Mouse (Mus musculus) inflammation-experienced regulatory T-cells, adult 16 weeks (primary cell): Measurements from ENCODE around the gene Pycr2. TPM values are rescaled to one million over a fixed set of nuclear protein-coding genes. Genes with fewer than 3 reads are reported as not detected.

Experiments
- polyA plus RNA-seq: library from polyadenylated mRNA; unstranded; fragments of 100-300 nt; shearing (Covaris generic); gene quantifications from one replicate; pipeline ENCODE4 v1.2.1, GENCODE M21; 2017

Pycr2 gene
- 117 TPM for polyA plus RNA-seq

DNA sequence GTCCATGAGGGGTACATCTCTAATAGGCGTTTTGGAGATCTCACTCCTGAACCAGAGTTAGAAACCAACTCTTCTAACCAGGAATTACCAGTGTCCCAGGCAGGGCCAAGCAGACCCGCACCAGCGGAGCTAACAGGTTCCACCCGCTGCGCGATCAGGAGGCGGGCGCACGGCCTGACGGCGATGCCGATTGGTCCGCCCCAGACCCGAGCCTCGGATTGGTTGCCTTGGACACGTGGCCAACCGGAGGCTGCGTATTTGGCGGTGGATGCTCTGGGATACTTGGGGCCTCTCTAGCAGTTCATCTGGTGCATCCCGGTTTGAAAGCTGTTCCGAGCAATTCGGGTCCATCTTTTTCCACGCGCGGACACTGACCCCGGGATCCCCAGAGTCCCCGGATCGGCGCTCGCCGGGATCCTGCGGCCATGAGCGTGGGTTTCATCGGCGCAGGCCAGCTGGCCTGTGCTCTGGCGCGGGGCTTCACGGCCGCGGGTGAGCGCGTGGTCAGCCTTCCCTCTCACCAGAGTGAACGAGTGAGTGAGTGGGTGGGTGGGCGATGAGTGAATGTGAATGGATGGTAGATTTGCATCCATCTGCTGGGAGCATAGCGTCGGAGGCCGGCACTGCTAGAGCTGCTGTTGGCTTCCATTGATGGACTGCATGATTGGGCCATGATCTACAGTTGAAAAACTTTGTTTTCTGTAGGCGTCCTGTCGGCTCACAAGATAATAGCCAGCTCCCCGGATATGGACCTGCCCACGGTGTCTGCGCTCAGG, at the start of gene Pycr2:
Pycr2 (plus strand) TSS at position 255 of the 776 bp plus-strand sequence.

DNA sequence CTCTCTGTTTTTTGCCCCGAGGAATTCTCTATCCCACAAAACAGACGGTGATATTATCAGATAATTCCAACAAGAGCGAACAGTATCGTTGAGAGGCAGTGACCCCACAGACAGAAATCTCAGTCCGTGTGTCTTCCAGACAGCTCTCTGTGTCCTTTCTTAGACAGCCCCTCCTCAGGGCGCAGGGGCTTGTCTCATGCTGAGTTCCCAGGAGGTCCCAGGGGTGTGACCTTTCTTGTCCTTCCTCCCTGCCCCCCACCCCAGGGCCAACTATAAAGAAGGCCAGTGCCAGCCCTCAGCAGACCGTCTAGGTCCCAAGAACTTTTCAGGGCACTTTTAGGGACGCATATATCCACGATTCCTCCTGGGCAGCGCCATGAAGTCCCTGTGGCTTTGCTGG, 11.3 kb upstream of the Pycr2 start, which contains the start of gene Lefty2:
Lefty2 (plus strand) TSS at position 301 of the 400 bp plus-strand sequence.

GRCm38 (mm10) chr1:180934467-180935419, 30.6 kb downstream of the Pycr2 start, which contains the start of gene Lefty1:
Gene Lefty1, plus strand, starts transcription at chr1:180935022.

GRCm38 (mm10) chr1:180942166-180943031, 38.3 kb downstream of the Pycr2 start, which contains the start of gene Tmem63a:
Gene Tmem63a, plus strand, starts transcription at chr1:180942344.

Other genes with a start within 250 kb of the Pycr2 start
- gene Mixl1, start 207.3 kb upstream of the Pycr2 start, polyA plus RNA-seq, result not detected
- gene Acbd3, start 178.2 kb upstream of the Pycr2 start, polyA plus RNA-seq, result 13.6 TPM
- gene H3f3a, start 90.3 kb upstream of the Pycr2 start, polyA plus RNA-seq, result 1,148 TPM
- gene Sde2, start 53.2 kb upstream of the Pycr2 start, polyA plus RNA-seq, result 54.9 TPM
- gene Lefty2, start 11.2 kb upstream of the Pycr2 start, polyA plus RNA-seq, result not detected
- gene Lefty1, start 30.7 kb downstream of the Pycr2 start, polyA plus RNA-seq, result 0.35 TPM
- 61.5 TPM for gene Tmem63a, start 38.1 kb downstream of the Pycr2 start, polyA plus RNA-seq
- gene Ephx1, start 116.6 kb downstream of the Pycr2 start, polyA plus RNA-seq, result 402 TPM
- gene 9130409I23Rik, start 146.9 kb downstream of the Pycr2 start, polyA plus RNA-seq, result not detected
- gene Nvl, start 239.9 kb downstream of the Pycr2 start, polyA plus RNA-seq, result 30.7 TPM
- 87.0 TPM for gene Cnih4, start 240.4 kb downstream of the Pycr2 start, polyA plus RNA-seq